Mouse (Mus musculus) heart, embryonic 13.5 days (tissue): ENCODE measurements around the gene Rufy3. TPM values are rescaled to one million over a fixed set of nuclear protein-coding genes. Genes with fewer than 3 reads are reported as not detected.

ENCODE experiments used
- ATAC-seq: fragments of 200-750 bp; cut with Nextera tagmentation; 2 replicates; pipeline ENCODE4 v1.8.0; 2017; ENCODE audit warnings: moderate TSS enrichment; ENCODE audit not compliant: insufficient number of reproducible peaks, low FRiP score, low TSS enrichment; ENCODE audit errors: extremely low read depth
- H3K27ac ChIP-seq: fragments of 300-500 bp; sonication (generic); replicated peaks from 2 replicates; pipeline ENCODE4 v1.5.1; 2015; ENCODE audit warnings: moderate library complexity, mild to moderate bottlenecking, inconsistent platforms
- H3K27me3 ChIP-seq: fragments of 300-500 bp; sonication (generic); replicated peaks from 2 replicates; pipeline ENCODE4 v1.6.1; 2015; ENCODE audit warnings: mild to moderate bottlenecking, inconsistent platforms
- H3K36me3 ChIP-seq: fragments of 300-500 bp; sonication (generic); 2 replicates; pipeline ENCODE4 v1.6.1; 2015; ENCODE audit warnings: mild to moderate bottlenecking, inconsistent platforms
- H3K4me1 ChIP-seq: fragments of 300-500 bp; sonication (generic); 2 replicates; pipeline ENCODE4 v1.6.1; 2015; ENCODE audit warnings: inconsistent platforms
- H3K4me2 ChIP-seq: fragments of 300-500 bp; sonication (generic); 2 replicates; pipeline ENCODE4 v1.6.1; 2015; ENCODE audit warnings: inconsistent platforms, mild to moderate bottlenecking, moderate library complexity
- H3K4me3 ChIP-seq: fragments of 300-500 bp; sonication (generic); 2 replicates; pipeline ENCODE4 v1.5.1; 2015; ENCODE audit warnings: moderate library complexity, mild to moderate bottlenecking, inconsistent platforms
- H3K9ac ChIP-seq: fragments of 300-500 bp; sonication (generic); 2 replicates; pipeline ENCODE4 v1.6.1; 2015; ENCODE audit warnings: inconsistent platforms, mild to moderate bottlenecking, moderate library complexity
- H3K9me3 ChIP-seq: fragments of 300-500 bp; sonication (generic); 2 replicates; pipeline ENCODE4 v1.6.1; 2016; ENCODE audit warnings: inconsistent platforms
- WGBS: fragments of 180-500 bp; shearing (Covaris S2); methylation state at CpG from one replicate; pipeline ENCODE4 v1.1.7; 2015; ENCODE audit warnings: mixed read lengths; 5-methylcytosine and 5-hydroxymethylcytosine counted together
- polyA plus RNA-seq: library from polyadenylated mRNA; unstranded; fragments of >200 nt; fragmentation: Nextera tagmentation; extraction: Ambion mirVana; gene quantifications from 2 replicates; pipeline ENCODE4 v1.2.1, GENCODE M21; 2015

The Rufy3 gene
- polyA plus RNA-seq, 1 experiment from 2014 or later: 8.5 TPM

GRCm38 (mm10) chr5:88675443-88676387, 110.9 kb downstream of the Rufy3 start, which contains the start of gene Grsf1:
Gene Grsf1 (minus strand): TSS chr5:88676171.
- WGBS: under 1% methylated on average over 104 of the region's 127 CpGs
- peak within 1 kb of the TSS; percentile 99 for H3K9ac ChIP-seq
- H3K4me3 ChIP-seq: peak within 1 kb of the TSS; percentile 98
- no peaks in the 10 kb centered on the region for H3K27me3 ChIP-seq
- H3K27ac ChIP-seq: peak within 1 kb of the TSS; percentile 98
- peak within 1 kb of the TSS; percentile 82 for H3K4me2 ChIP-seq
- peaks cover 29% of the 10 kb centered on the region for H3K36me3 ChIP-seq
- H3K9me3 ChIP-seq: no peaks in the 10 kb centered on the region
- H3K4me1 ChIP-seq: peaks cover 32% of the 10 kb centered on the region
- ATAC-seq: peak; percentile 89

DNA sequence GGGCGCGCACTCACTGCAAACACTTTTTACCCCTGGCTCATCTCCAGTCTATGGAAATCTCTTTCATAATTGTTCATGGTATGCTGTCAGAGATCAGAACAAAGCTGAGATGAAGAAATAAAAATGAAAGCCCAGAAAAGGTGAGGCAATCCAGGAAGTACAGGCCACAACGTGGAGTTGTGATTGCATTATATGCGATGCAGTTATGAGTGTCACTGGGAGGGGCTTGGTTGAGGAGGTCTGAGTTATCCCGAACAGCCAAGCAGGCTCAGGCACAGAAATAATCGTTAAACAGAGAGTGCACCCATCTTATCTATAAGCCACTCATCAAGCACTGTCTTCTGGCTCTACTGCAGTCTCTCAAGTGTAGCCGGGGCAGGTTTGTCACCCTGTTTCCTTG, 114.1 kb downstream of the Rufy3 start:
- H3K4me1 ChIP-seq: peaks cover 21% of the 10 kb centered on the region
- H3K36me3 ChIP-seq: no peaks in the 10 kb centered on the region
- no peak overlapping the region for H3K9ac ChIP-seq
- H3K9me3 ChIP-seq: no peaks in the 10 kb centered on the region
- peak overlapping the region; percentile 19 for H3K4me2 ChIP-seq
- H3K27me3 ChIP-seq: no peaks in the 10 kb centered on the region
- H3K27ac ChIP-seq: no peak overlapping the region
- ATAC-seq: no peak
- WGBS: 39% methylated on average over 7 of the region's 7 CpGs
- no peak overlapping the region for H3K4me3 ChIP-seq

DNA sequence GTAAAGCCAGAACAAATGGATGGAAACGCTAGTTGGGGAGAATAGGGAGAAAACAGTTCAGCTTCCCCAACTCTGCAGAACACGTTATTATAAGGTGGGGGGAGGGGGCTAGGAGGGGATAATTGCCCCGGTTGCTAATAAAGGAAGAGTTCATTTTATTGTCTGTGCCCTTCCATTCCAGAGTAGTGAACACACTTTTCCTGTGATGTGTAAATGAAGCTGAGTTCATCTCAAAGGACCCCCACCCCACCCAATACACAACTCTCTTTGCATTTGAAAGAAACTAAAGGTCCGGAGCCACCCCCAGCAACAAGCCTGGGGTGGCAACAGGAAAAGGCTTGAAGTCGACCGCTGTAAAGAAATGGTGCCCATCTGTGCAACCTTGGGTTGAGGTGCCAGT, 114.5 kb downstream of the Rufy3 start:
- no peak for ATAC-seq
- no peak overlapping the region for H3K9ac ChIP-seq
- WGBS: 28% methylated on average over 6 of the region's 6 CpGs
- no peaks in the 10 kb centered on the region for H3K9me3 ChIP-seq
- no peaks in the 10 kb centered on the region for H3K36me3 ChIP-seq
- no peak overlapping the region for H3K4me3 ChIP-seq
- peak overlapping the region; percentile 19 for H3K4me2 ChIP-seq
- peaks cover 16% of the 10 kb centered on the region for H3K4me1 ChIP-seq
- no peaks in the 10 kb centered on the region for H3K27me3 ChIP-seq
- H3K27ac ChIP-seq: no peak overlapping the region

DNA sequence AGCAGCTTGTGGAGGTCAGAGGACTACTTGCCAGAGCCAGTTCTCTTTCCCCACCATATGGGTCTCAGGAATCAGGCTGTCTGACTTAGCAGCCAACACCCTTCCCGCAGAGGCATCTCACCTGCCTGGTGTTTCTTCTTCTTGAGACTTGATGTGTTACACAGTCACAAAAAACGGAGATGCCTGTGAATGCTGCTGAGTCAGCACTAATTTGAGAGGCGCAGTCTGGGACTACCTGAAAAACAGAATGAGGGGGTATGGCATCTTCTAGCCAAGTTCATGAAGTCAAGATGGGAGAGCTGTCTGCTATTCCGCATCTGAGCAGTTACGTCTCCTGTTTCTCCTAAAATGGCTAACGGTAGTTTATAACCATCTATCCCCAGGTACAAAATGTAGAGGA, 115.7 kb downstream of the Rufy3 start:
- Histone ChIP-seq H3K4me1 (peaks cover 21% of the 10 kb centered on the region), H3K9me3 (no peaks in the 10 kb centered on the region), H3K9ac (no peak overlapping the region), H3K4me3 (no peak overlapping the region), H3K36me3 (no peaks in the 10 kb centered on the region), H3K4me2 (no peak overlapping the region), H3K27me3 (peaks cover 5% of the 10 kb centered on the region), H3K27ac (no peak overlapping the region)
- no peak for ATAC-seq
- 83% methylated on average over 6 of the region's 6 CpGs for WGBS

- Histone ChIP-seq H3K4me3 (no peak overlapping the region), H3K9ac (no peak overlapping the region), H3K27ac (no peak overlapping the region), H3K4me1 (peaks cover 20% of the 10 kb centered on the region), H3K27me3 (peaks cover 7% of the 10 kb centered on the region), H3K9me3 (no peaks in the 10 kb centered on the region), H3K4me2 (no peak overlapping the region), H3K36me3 (no peaks in the 10 kb centered on the region)
- 62% methylated on average over 9 of the region's 9 CpGs for WGBS
- ATAC-seq: no peak
Observed at GRCm38 (mm10) chr5:88683706-88684105, 118.9 kb downstream of the Rufy3 start.

DNA sequence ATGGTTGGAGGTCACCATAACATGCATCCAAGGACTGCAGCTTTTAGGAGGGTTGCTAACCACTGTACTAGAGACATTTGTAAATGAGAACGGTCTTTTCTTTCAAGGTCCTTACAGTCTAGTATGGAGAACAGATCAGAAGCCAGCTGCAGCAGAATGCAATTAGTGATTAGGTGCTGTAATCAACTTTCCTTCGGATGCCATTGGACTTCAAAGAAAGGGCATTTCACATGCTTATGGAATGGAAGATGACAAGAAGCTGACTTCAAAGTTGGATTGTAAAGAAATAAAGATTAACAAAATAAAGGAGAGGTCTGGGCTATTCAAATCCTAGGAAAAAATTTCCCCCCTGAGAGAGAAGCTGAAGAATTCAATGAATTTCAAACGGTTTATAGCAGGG, 119.4 kb downstream of the Rufy3 start:
- H3K9me3 ChIP-seq: no peaks in the 10 kb centered on the region
- H3K4me1 ChIP-seq: peaks cover 15% of the 10 kb centered on the region
- peaks cover 7% of the 10 kb centered on the region for H3K27me3 ChIP-seq
- H3K4me3 ChIP-seq: no peak overlapping the region
- H3K4me2 ChIP-seq: no peak overlapping the region
- WGBS: 27% methylated on average over 3 of the region's 3 CpGs
- no peak for ATAC-seq
- H3K27ac ChIP-seq: no peak overlapping the region
- H3K9ac ChIP-seq: no peak overlapping the region
- no peaks in the 10 kb centered on the region for H3K36me3 ChIP-seq

GRCm38 (mm10) chr5:88685306-88685705, 120.5 kb downstream of the Rufy3 start:
- H3K4me3 ChIP-seq: no peak overlapping the region
- H3K4me1 ChIP-seq: peaks cover 15% of the 10 kb centered on the region; the same call in 1 of the 2 replicates
- no peak overlapping the region for H3K27ac ChIP-seq
- no peak for ATAC-seq
- peaks cover 7% of the 10 kb centered on the region for H3K27me3 ChIP-seq
- H3K4me2 ChIP-seq: peak overlapping the region; percentile 16
- H3K9ac ChIP-seq: no peak overlapping the region
- no peaks in the 10 kb centered on the region for H3K9me3 ChIP-seq
- WGBS: 15% methylated on average over 6 of the region's 6 CpGs
- H3K36me3 ChIP-seq: no peaks in the 10 kb centered on the region

DNA sequence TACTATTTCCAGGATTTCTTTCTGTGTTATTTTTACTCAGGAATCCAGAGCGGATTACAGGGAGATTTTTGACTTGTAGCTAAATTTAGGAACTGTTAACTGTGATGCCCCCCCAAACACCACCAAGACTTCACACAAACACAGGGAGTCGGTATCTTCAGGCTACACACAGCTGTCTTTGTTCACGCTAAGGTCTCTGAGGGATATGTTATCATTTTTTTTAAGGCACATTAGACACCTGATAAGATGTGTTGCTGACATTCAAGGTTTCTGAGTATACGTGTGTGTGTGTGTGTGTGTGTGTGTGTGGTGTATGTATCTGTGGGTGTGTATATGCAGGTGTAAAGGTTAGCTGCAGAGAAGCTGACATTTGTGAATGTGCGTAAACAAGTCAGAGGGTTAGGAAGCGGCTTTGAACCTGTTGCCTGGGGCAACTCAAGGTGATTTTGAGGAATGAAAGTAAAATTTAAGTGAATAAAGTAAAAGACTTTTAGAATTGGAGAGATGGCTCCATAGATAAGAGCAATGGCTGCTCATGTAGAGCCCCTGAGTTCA, 121.0 kb downstream of the Rufy3 start:
- H3K4me1 ChIP-seq: peaks cover 20% of the 10 kb centered on the region; the same call in 1 of the 2 replicates
- ATAC-seq: no peak
- peaks cover 7% of the 10 kb centered on the region for H3K27me3 ChIP-seq
- WGBS: 31% methylated on average over 6 of the region's 6 CpGs
- no peak overlapping the region for H3K4me3 ChIP-seq
- no peaks in the 10 kb centered on the region for H3K36me3 ChIP-seq
- H3K9ac ChIP-seq: no peak overlapping the region
- no peak overlapping the region for H3K27ac ChIP-seq
- 0 out of 2 replicates have a peak overlapping the region, but pooled peaks have one; percentile 16 for H3K4me2 ChIP-seq
- no peaks in the 10 kb centered on the region for H3K9me3 ChIP-seq

DNA sequence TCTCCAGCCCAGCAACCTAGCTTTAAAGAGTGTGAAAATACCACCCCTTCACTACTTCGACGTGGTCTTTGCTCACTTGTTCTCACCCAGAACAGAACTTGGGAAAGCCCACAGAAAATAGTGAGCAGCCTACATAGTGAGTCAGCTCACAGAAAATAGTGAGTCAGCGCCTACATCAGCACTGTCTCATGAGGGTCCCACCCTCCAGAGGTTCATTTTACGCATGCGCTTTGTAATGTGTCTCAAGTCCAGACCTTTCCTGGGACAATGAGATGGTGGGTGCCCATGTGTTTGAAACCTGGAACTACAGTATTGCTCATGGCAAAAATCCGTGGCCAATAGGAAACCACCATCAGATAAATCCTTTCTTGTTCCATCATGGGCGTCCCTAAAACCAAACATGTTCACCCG, 123.2 kb downstream of the Rufy3 start:
- no peaks in the 10 kb centered on the region for H3K9me3 ChIP-seq
- peaks cover 7% of the 10 kb centered on the region for H3K27me3 ChIP-seq
- no peak overlapping the region for H3K4me3 ChIP-seq
- H3K9ac ChIP-seq: no peak overlapping the region
- no peak overlapping the region for H3K27ac ChIP-seq
- H3K36me3 ChIP-seq: no peaks in the 10 kb centered on the region
- ATAC-seq: no peak
- 74% methylated on average over 8 of the region's 8 CpGs for WGBS
- H3K4me2 ChIP-seq: no peak overlapping the region
- H3K4me1 ChIP-seq: peaks cover 21% of the 10 kb centered on the region; the same call in 1 of the 2 replicates

DNA sequence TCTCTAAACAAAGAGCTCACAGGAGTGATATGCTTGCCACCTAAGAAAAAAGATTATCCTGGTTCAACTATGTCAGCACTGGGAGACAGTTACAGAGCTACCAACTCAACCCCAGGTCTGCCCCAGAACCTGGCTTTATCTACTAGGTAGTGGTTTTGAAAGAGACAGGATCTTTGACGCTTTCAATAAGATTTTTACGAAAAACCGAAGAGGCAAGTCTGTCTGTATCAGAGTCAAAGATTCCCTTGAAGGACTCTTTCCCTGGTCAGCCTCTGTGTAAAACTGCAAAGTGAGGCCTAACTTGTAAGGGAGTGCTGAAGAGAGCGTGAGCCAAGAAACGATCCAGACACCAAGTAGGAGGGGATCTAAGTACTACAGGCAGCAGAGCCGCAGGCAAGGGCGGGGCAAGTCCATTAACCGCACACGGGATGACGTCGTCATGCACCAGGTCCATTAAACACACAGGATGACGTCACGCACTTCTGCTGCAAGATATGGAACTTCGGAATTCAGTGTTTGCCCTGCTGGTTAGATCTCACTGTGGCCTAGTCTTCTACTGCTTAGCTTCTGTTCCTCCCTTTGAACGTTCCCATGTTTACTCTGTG, 123.8 kb downstream of the Rufy3 start:
- 60% methylated on average over 15 of the region's 15 CpGs for WGBS

DNA sequence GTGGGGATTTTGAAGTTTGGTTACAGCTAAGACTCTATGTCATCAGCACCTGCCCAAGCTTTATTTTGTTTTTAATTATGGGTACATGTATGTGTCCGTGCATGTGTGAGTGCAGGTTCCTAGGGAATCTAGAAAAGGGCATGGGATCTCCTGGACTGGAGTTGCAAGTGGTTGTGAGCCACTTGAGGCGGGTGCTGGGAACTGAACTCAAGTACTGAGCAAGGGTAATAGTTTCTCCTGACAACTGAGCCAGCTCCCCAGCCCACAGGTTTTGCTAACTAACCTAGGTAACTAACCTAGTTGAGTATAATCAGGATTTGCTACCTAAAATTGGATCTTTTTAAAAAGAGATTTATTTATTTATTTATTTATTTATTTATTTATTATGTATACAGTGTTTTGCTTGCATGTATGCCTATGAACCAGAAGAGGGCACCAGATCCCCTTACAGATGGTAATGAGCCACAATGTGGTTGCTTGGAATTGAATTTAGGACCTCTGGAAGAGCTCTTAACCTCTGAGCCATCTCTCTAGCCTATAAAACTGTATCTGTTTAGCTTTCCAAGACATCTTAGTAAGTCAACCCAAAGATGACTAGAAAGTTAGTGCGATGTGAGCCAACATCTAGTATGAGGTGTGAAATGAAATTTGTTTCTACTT, 124.6 kb downstream of the Rufy3 start:
- no peak overlapping the region for H3K4me3 ChIP-seq
- no peak overlapping the region for H3K27ac ChIP-seq
- H3K9me3 ChIP-seq: no peaks in the 10 kb centered on the region
- peaks cover 7% of the 10 kb centered on the region for H3K27me3 ChIP-seq
- H3K4me2 ChIP-seq: no peak overlapping the region
- H3K4me1 ChIP-seq: peaks cover 21% of the 10 kb centered on the region; the same call in 1 of the 2 replicates
- no peaks in the 10 kb centered on the region for H3K36me3 ChIP-seq
- no peak for ATAC-seq
- WGBS: 72% methylated on average over 3 of the region's 3 CpGs
- no peak overlapping the region for H3K9ac ChIP-seq

More for the DNA sequence above, 123.8 kb downstream of the Rufy3 start:
- H3K27ac ChIP-seq: no peak overlapping the region
- no peak for ATAC-seq
- H3K4me2 ChIP-seq: no peak overlapping the region
- H3K36me3 ChIP-seq: no peaks in the 10 kb centered on the region
- H3K9ac ChIP-seq: no peak overlapping the region
- H3K4me1 ChIP-seq: peaks cover 21% of the 10 kb centered on the region; the same call in 1 of the 2 replicates
- peaks cover 7% of the 10 kb centered on the region for H3K27me3 ChIP-seq
- no peak overlapping the region for H3K4me3 ChIP-seq
- H3K9me3 ChIP-seq: no peaks in the 10 kb centered on the region
